ENCODE assay signal across 16 mouse cellular contexts in the genomic region with DNA sequence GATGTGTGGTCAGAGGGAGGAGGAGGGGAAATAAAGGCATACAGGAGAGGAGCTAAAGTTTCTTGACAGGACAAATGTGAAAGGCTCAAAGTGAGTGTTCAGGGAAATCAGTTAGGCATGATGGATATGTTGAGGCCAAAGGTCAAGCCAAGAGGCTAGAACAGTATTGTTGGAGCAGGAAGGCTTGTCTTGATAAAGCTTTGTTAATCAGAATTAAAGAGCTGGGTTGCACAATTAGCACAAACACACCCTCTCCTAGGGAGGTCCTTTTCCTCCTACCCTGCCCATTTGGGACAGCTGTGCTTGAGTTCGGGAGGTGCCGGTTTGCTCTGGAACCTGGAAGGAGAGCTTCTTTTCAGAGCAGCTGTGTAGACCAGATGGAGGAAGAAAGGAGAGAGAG. TPM values are rescaled to one million over a fixed set of nuclear protein-coding genes. Genes with fewer than 3 reads are reported as not detected.
A peak's percentile ranks its signal among the peaks of the same experiment; 100 is the strongest.
DNase-seq lines count a peak whose midpoint lies in the region; ATAC-seq and TF ChIP-seq lines count a peak whose summit lies in the region.
"Had no signal": no experiment of that assay in that cellular context is flagged by ENCODE, and none has a peak within 500 bp of the region (broad histone marks: within the 10 kb centered on the region; RNA-seq: fewer than 3 reads in every experiment).

No protein-coding gene starts in this region.

- H3K4me2 ChIP-seq in midbrain, embryonic 11.5 days: no peak overlapping the region
- no peak overlapping the region for H3K4me2 ChIP-seq in midbrain, postnatal 0 days (ENCODE audit: low read depth, low read length, poor library complexity, severe bottlenecking)
- H3K4me2 ChIP-seq: embryonic facial prominence, embryonic 15.5 days; hindbrain, embryonic 14.5 days; kidney, embryonic 15.5 days had no signal

- H3K9ac ChIP-seq in midbrain, embryonic 11.5 days (ENCODE audit: low read length): no peak overlapping the region
- no peak overlapping the region for H3K9ac ChIP-seq in midbrain, postnatal 0 days (replicated peaks; ENCODE audit: low read length, poor library complexity, severe bottlenecking)
- H3K9ac ChIP-seq: embryonic facial prominence, embryonic 15.5 days; forebrain, postnatal 0 days; hindbrain, embryonic 14.5 days; kidney, embryonic 15.5 days had no signal

- no peak overlapping the region for H3K27ac ChIP-seq in midbrain, embryonic 11.5 days (ENCODE audit: low read depth, low read length)
- no peak overlapping the region for H3K27ac ChIP-seq in midbrain, postnatal 0 days (ENCODE audit: low read depth, low read length)
- no peak overlapping the region for H3K27ac ChIP-seq in forebrain, embryonic 10.5 days
- H3K27ac ChIP-seq: embryonic facial prominence, embryonic 15.5 days; hindbrain, embryonic 14.5 days; kidney, embryonic 15.5 days; layer of hippocampus, adult 2 months had no signal

- H3K4me3 ChIP-seq in midbrain, embryonic 11.5 days (ENCODE audit: low read depth, low read length): no peak overlapping the region
- H3K4me3 ChIP-seq in midbrain, postnatal 0 days (ENCODE audit: low read depth, low read length): no peak overlapping the region
- H3K4me3 ChIP-seq in forebrain, embryonic 10.5 days: no peak overlapping the region
- H3K4me3 ChIP-seq: embryonic facial prominence, embryonic 15.5 days; kidney, embryonic 15.5 days; layer of hippocampus, adult 2 months had no signal

- no peak for ATAC-seq in midbrain, embryonic 11.5 days (ENCODE audit: low FRiP score)
- ATAC-seq in midbrain, postnatal 0 days (ENCODE audit: low FRiP score): no peak
- ATAC-seq: CD4-positive, CD25-positive, alpha-beta regulatory T cell, adult 4 months; forebrain, postnatal 0 days had no signal

- no peaks in the 10 kb centered on the region for H3K36me3 ChIP-seq in midbrain, embryonic 11.5 days (ENCODE audit: control insufficient read depth, insufficient read depth, low read length)
- no peaks in the 10 kb centered on the region for H3K36me3 ChIP-seq in midbrain, postnatal 0 days (ENCODE audit: insufficient read depth, low read length)
- H3K36me3 ChIP-seq in forebrain, embryonic 10.5 days (replicated peaks): no peaks in the 10 kb centered on the region
- H3K36me3 ChIP-seq: embryonic facial prominence, embryonic 15.5 days; kidney, embryonic 15.5 days had no signal

- peak; percentile 80 for DNase-seq in midbrain, embryonic 11.5 days (ENCODE audit: low spot score, missing footprints)
- DNase-seq in midbrain, postnatal 0 days (ENCODE audit: low spot score): no peak
- peak; percentile 85 for DNase-seq in ZHBTc4 (ENCODE audit: low read depth, low spot score)
- DNase-seq in retina, embryonic 14.5 days (ENCODE audit: low spot score): peak; percentile 35
- no peak for DNase-seq in cerebellum, adult 18-20 months
- DNase-seq in forebrain, embryonic 10.5 days (ENCODE audit: extremely low spot score, low spot score): no peak
- DNase-seq in kidney, postnatal 4 days: no peak
- DNase-seq: adrenal gland, adult 8-10 months; cerebellum, adult 9-11 months; forebrain, postnatal 0 days; layer of hippocampus, postnatal 36 days had no signal

- no peaks in the 10 kb centered on the region for H3K9me3 ChIP-seq in midbrain, embryonic 11.5 days (ENCODE audit: control insufficient read depth, low read length)
- H3K9me3 ChIP-seq in midbrain, postnatal 0 days (ENCODE audit: low read length): no peaks in the 10 kb centered on the region
- no peaks in the 10 kb centered on the region for H3K9me3 ChIP-seq in forebrain, embryonic 10.5 days
- H3K9me3 ChIP-seq: embryonic facial prominence, embryonic 15.5 days; kidney, embryonic 15.5 days had no signal

- peaks cover 8% of the 10 kb centered on the region for H3K4me1 ChIP-seq in midbrain, embryonic 11.5 days (ENCODE audit: control insufficient read depth, insufficient read depth, low read length)
- H3K4me1 ChIP-seq in midbrain, postnatal 0 days (ENCODE audit: insufficient read depth, low read length): no peaks in the 10 kb centered on the region
- H3K4me1 ChIP-seq in forebrain, embryonic 10.5 days: peaks cover 25% of the 10 kb centered on the region

- peaks cover 23% of the 10 kb centered on the region for H3K27me3 ChIP-seq in midbrain, embryonic 11.5 days (ENCODE audit: control insufficient read depth, insufficient read depth, low read length)
- no peaks in the 10 kb centered on the region for H3K27me3 ChIP-seq in midbrain, postnatal 0 days (ENCODE audit: insufficient read depth, low read length)
- H3K27me3 ChIP-seq in forebrain, embryonic 10.5 days (ENCODE audit: poor library complexity, severe bottlenecking): peaks cover 28% of the 10 kb centered on the region

- WGBS in midbrain, embryonic 11.5 days: 31% methylated on average over 2 of the region's 2 CpGs
- WGBS in midbrain, postnatal 0 days: 48% methylated on average over 2 of the region's 2 CpGs
- 33% methylated on average over 2 of the region's 2 CpGs for WGBS in forebrain, embryonic 10.5 days

- no peak for TF ChIP-seq CTCF in midbrain, postnatal 0 days (IDR thresholded peaks at IDR 0.05)

RNA-seq across cellular contexts. Expression of gene Map7, which starts 5.2 kb away (rescaled TPM):
- polyA plus RNA-seq in midbrain, embryonic 11.5 days (2014; fragmentation: Nextera tagmentation; extraction: Ambion mirVana): 5.6 and 6.3 TPM in 2 replicates
- 8.3 and 13.9 TPM in 2 replicates for total RNA-seq in midbrain, postnatal 0 days (2014; rRNA removed)
- polyA plus RNA-seq in midbrain, postnatal 0 days (2015; fragmentation: Nextera tagmentation; extraction: Ambion mirVana): 6.6 and 8.7 TPM in 2 replicates
- polyA plus RNA-seq in forebrain, embryonic 10.5 days (2016; fragmentation: Nextera tagmentation; extraction: Ambion mirVana): 9.1 and 10.9 TPM in 2 replicates

Comparison
In these comparisons a context has a peak if more than half of its experiments do, and no peak if none do; other contexts are left out.
1. DNase-seq: peak in midbrain, embryonic 11.5 days (single experiment), ZHBTc4 (single experiment) and retina, embryonic 14.5 days (single experiment); none in midbrain, postnatal 0 days (single experiment), cerebellum, adult 18-20 months (0 of 2), forebrain, embryonic 10.5 days (single experiment) and kidney, postnatal 4 days (0 of 2).